Mouse (Mus musculus) lung, adult 2 months (tissue): ENCODE results near the gene Hoxb8. TPM values are rescaled to one million over a fixed set of nuclear protein-coding genes. Genes with fewer than 3 reads are reported as not detected.
A peak's percentile ranks its signal among the peaks of the same experiment; 100 is the strongest.

Source experiments
- DNase-seq: peaks from one replicate; pipeline ENCODE4 v3.0.0; 2022
- H3K4me1 ChIP-seq: fragments of 200-500 bp; 2 replicates; pipeline ENCODE4 v1.6.1; 2011; ENCODE audit warnings: low read length; ENCODE audit not compliant: control insufficient read depth, insufficient read depth
- H3K4me3 ChIP-seq: fragments of 200-500 bp; replicated peaks from 2 replicates; pipeline ENCODE3; 2011; ENCODE audit warnings: low read depth, mild to moderate bottlenecking, control low read depth, low read length; ENCODE audit errors: extremely low read depth
- CTCF ChIP-seq: fragments of 200-500 bp; IDR thresholded peaks from 2 replicates; pipeline ENCODE4 v1.5.1; 2011; ENCODE audit warnings: mild to moderate bottlenecking, low read length, control low read depth; ENCODE audit not compliant: insufficient read depth
- POLR2A ChIP-seq: fragments of 200-500 bp; IDR thresholded peaks from 2 replicates; pipeline ENCODE4 v1.6.1; 2011; ENCODE audit warnings: low read depth, mild to moderate bottlenecking, control low read depth, low read length, borderline replicate concordance; ENCODE audit errors: extremely low read depth
- WGBS: fragments of 180-500 bp; shearing (Covaris S2); methylation state at CpG from one replicate; pipeline ENCODE4 v1.1.7; 2018; 5-methylcytosine and 5-hydroxymethylcytosine counted together
- polyA plus RNA-seq: library from polyadenylated mRNA; depleted of rRNA; stranded (reverse); fragments of >200 nt; gene quantifications from 2 replicates; pipeline ENCODE4 v1.2.3, GENCODE M21; 2012

Gene Hoxb8
- polyA plus RNA-seq, 1 experiment, result 0.44 TPM

- DNase-seq, result no peak
- H3K4me3 ChIP-seq, result peak overlapping the region; percentile 75
- TF ChIP-seq CTCF (no peak), POLR2A (peak; percentile 41; the same call in 1 of the 2 replicates)
- peaks cover 10% of the 10 kb centered on the region for H3K4me1 ChIP-seq
- WGBS, result 12% methylated on average over 38 of the region's 38 CpGs
Observed at GRCm38 (mm10) chr11:96304381-96305195, 22.9 kb downstream of the Hoxb8 start.

- TF ChIP-seq CTCF (no peak), POLR2A (no peak)
- no peak overlapping the region for H3K4me3 ChIP-seq
- peaks cover 10% of the 10 kb centered on the region for H3K4me1 ChIP-seq
- DNase-seq, result no peak
- 69% methylated on average over 6 of the region's 6 CpGs for WGBS
Observed at GRCm38 (mm10) chr11:96305505-96306182, 23.9 kb downstream of the Hoxb8 start.

GRCm38 (mm10) chr11:96306183-96306907, 24.6 kb downstream of the Hoxb8 start:
- TF ChIP-seq POLR2A (no peak), CTCF (no peak)
- H3K4me3 ChIP-seq, result no peak overlapping the region
- H3K4me1 ChIP-seq, result peaks cover 13% of the 10 kb centered on the region
- DNase-seq, result no peak
- WGBS, result 62% methylated on average over 7 of the region's 7 CpGs

GRCm38 (mm10) chr11:96306908-96307269, 25.2 kb downstream of the Hoxb8 start:
- Histone ChIP-seq H3K4me1 (peaks cover 15% of the 10 kb centered on the region), H3K4me3 (no peak overlapping the region)
- no peak for DNase-seq
- whole genome bisulfite sequencing, result 54% methylated on average over 13 of the region's 13 CpGs
- TF ChIP-seq POLR2A (no peak), CTCF (no peak)

- DNase-seq, result no peak
- WGBS, result 44% methylated on average over 4 of the region's 4 CpGs
- H3K4me1 ChIP-seq, result peaks cover 18% of the 10 kb centered on the region
- TF ChIP-seq CTCF (no peak), POLR2A (no peak)
- no peak overlapping the region for H3K4me3 ChIP-seq
Observed at GRCm38 (mm10) chr11:96308763-96309162, 27.1 kb downstream of the Hoxb8 start.

- H3K4me1 ChIP-seq, result peaks cover 18% of the 10 kb centered on the region
- TF ChIP-seq POLR2A (peak; percentile 71; the same call in 1 of the 2 replicates), CTCF (no peak)
- no peak overlapping the region for H3K4me3 ChIP-seq
- no peak for DNase-seq
- WGBS, result 32% methylated on average over 4 of the region's 4 CpGs
Observed at GRCm38 (mm10) chr11:96309288-96309687, 27.6 kb downstream of the Hoxb8 start.

GRCm38 (mm10) chr11:96310183-96310938, 28.7 kb downstream of the Hoxb8 start:
- no peak for DNase-seq
- TF ChIP-seq POLR2A, result no peak
- no peak for TF ChIP-seq CTCF
- H3K4me1 ChIP-seq, result peaks cover 18% of the 10 kb centered on the region
- 43% methylated on average over 20 of the region's 20 CpGs for WGBS
- no peak overlapping the region for H3K4me3 ChIP-seq

- H3K4me1 ChIP-seq, result peaks cover 18% of the 10 kb centered on the region
- no peak for DNase-seq
- 19% methylated on average over 6 of the region's 6 CpGs for WGBS
- TF ChIP-seq CTCF (no peak), POLR2A (no peak)
- peak overlapping the region; percentile 26 for H3K4me3 ChIP-seq
Observed at GRCm38 (mm10) chr11:96311097-96311496, 29.4 kb downstream of the Hoxb8 start.
